Mouse (Mus musculus): ENCODE data around the gene Gramd1b.

DNA sequence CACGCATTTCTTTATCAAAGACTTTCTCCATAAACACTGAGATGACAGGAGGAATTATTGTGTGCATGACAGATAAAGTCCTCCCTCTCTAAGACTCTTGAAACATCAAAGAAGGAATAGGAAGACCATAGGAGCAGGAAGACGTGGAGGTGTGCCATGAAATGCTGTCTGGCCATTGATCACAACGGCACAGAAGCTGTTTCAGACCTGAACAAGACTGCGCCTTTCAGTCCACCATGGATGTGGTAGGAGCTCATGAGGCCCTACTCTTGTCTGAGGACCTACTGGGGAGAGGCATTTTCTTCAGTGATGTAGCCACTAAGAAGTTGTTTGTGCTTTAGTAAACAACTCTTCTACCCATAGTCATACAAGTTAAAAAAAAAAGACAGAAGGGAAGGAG, 238.7 kb downstream of the Gramd1b start:
- TF ChIP-seq CTCF (IDR thresholded peaks at IDR 0.05; ENCODE audit: borderline replicate concordance, extremely low read depth, insufficient read depth, insufficient read length) (no peak), POLR2A (IDR thresholded peaks at IDR 0.05; ENCODE audit: borderline replicate concordance, extremely low read depth, insufficient read depth, insufficient read length, poor library complexity, severe bottlenecking) (no peak)

All from brain, embryonic 14.5 days (tissue).